Mouse (Mus musculus): ENCODE results near the gene Dll3.

DNA sequence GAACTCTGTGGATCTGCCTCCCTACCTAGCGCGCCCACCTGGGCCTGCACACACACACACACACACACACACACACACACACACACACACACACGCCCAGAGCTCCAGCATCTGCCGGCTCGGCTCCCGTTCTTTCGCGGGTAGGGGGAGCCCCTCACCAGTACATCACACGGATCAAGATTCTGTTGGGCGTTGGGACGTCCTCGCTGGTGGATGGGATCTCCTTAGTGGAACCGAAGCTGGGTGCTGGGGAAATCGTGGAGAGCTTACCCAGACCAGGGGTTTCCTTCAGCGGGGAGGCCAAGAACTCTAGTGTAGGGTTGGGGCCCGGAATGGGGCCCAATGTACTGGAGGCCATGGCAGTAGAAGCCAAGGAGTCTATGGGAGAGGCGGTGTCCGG, 11.9 kb downstream of the Dll3 start:
- TF ChIP-seq CTCF (IDR thresholded peaks at IDR 0.05; ENCODE audit: extremely low read depth, insufficient read length, insufficient replicate concordance, low read depth, low read length) (no peak), POLR2A (IDR thresholded peaks at IDR 0.05; ENCODE audit: low read depth, low read length) (no peak)
